Mouse (Mus musculus) thymus, postnatal 14 days (tissue): Measurements from ENCODE around the gene Lin7b.
A peak's percentile ranks its signal among the peaks of the same experiment; 100 is the strongest.
"Not testable (repeated sequence)": the region's sequence is repeated elsewhere in the genome, so short reads cannot be mapped to it uniquely, and the experiment has no call there.

Experiments
- DNase-seq: peaks from one replicate; pipeline ENCODE4 v3.0.0; 2021

The Lin7b gene

GRCm38 (mm10) chr7:45395578-45396336 is 25.4 kb upstream of the Lin7b start, which contains the start of gene Snrnp70:
Gene Snrnp70, minus strand, starts transcription at chr7:45395742.
- peak; percentile 100 for DNase-seq

- no peak for DNase-seq
Measured at GRCm38 (mm10) chr7:45395129-45395541, 24.8 kb upstream of the Lin7b start.

GRCm38 (mm10) chr7:45386077-45386476 is 15.7 kb upstream of the Lin7b start:
- DNase-seq = no peak

- no peak for DNase-seq
Measured at GRCm38 (mm10) chr7:45376057-45376456, 5.7 kb upstream of the Lin7b start.

DNA sequence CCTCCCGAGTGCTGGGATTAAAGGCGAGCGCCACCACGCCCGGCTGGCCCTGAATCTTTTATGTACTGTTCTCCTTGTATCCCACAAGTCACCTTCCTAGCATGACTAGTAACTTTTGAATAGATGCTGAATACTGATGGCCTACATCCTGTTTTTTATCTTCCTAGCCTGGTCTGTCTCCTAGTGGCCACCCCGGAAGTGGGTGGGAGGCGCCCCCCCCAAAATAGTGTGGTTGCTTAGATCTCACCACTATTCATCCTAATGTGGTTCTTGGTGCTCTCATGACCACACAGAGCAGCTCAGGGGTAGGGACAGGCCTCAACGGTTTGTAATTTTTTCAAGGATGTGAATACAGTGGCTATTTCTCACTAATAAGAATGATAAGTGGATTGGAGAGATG is 4.2 kb upstream of the Lin7b start:
- DNase-seq = no peak

DNA sequence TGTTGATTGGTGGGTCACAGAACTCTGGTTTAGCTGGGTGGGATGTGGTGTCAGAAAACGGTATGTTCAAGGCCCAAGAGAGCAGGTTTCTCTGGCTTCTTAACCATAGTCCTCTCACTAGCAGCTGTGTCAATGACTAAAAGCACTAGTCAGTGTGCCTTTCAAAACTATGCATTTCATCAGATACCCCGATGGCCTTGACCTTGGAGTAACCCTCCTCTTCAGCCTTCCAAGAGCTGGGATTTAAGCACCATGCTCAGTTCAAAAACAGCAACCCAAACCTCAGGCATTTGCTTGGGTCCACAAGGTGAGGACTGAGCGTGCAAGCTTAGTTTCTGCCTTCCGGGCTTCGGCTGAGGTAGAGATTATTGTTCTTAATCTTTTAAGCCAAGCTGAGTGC is 2.0 kb upstream of the Lin7b start:
- no peak for DNase-seq

- no peak for DNase-seq
Measured at GRCm38 (mm10) chr7:45369836-45370474, 428 bp downstream of the Lin7b start.

DNA sequence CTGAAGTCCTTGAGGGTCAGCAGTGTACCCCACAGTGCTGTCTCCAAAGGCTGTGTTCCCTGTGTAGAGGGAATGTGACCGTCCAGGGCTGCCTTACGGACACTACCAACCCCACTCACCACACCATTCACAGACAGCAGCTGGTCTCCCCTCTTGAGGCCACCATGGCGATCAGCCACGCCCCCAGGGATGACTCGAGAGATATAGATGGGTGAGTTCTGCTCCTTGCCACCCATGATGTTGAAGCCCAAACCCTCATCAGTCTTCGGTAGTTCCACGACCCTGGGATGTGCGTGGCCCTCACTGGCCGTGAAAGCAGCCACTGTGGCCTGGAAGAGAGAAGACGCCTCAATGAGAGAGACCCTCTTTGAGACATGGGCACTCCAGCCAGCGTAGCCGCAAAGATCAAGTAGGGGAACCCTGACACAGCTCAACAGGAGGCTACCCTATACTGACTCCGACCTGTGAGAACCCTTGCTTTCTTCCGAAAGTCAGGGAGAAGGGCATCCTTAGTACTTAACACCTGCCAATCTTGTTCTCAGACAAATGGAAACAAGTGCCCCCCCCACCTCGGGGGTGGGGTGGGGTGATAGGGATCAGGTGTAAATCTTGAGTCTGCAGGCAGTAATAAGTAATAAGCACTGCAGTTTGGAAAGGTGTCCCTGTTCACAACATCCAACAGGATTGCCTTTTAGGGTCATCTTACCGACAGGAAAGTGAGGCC is 1.2 kb downstream of the Lin7b start:
- no peak for DNase-seq

GRCm38 (mm10) chr7:45368178-45368577 is 2.2 kb downstream of the Lin7b start:
- DNase-seq = no peak

DNA sequence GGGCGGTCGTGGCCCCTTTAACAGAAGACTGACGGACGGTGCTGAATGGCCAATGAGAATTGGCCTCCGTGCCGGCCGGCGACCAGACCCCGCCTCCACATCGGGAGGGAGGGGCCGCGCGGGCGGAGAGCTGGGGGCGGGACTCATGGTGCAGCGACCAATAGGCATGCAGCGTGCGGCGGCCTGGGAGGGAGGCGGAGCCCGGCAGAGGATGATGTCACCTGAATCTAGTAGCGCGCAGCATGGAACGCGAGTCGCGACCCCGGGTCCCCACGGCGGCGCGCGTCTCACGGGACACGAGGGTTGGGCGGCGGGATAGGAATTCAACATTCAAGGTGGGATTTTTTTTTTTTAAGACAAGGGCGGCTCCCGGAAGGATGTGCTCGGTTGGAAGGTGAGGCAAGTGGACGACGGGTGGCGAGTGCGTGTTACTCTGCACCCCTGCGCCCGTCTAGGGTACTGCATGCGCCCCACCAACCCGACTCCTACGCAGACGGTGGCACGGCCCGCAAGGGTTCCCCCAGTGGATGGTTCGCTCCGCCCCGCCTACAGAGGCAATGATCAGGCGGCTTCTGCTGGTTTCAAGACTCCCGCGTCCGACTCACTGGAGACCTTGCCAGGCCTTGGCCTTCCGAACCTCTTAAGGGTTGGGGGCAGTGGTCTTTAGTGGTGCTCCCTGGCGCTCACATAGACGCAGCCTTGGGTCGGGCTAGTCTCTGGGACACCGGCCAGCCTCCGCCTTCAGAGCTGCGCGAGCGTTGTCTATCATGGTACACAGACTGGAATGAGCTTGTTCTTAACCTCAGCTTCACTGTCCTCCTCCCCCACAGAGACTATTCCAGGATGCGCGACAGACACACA is 3.1 kb downstream of the Lin7b start:
- DNase-seq = peak; percentile 98

DNA sequence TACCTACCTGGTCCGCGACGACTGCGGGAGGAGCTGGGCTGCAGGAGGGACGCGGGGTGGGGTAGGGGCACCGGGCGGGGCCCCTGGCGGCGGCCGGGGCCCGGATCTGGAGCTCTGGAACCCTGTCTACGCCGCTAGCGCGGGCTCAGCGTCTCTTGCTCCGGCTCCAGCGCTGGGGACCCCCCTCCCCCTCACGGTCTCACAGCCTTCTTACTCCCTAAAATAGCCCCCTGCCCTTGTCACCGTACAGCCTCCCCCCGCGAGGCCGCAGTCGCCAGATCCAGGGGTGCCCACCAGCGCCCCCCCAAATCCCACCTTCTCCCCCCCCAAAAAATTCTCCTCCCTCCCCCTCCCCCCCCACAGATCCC is 3.7 kb downstream of the Lin7b start, which contains the start of gene Ppfia3:
Gene Ppfia3 (minus strand): TSS at position 368 of the 368 bp plus-strand sequence.
- DNase-seq = no peak

DNA sequence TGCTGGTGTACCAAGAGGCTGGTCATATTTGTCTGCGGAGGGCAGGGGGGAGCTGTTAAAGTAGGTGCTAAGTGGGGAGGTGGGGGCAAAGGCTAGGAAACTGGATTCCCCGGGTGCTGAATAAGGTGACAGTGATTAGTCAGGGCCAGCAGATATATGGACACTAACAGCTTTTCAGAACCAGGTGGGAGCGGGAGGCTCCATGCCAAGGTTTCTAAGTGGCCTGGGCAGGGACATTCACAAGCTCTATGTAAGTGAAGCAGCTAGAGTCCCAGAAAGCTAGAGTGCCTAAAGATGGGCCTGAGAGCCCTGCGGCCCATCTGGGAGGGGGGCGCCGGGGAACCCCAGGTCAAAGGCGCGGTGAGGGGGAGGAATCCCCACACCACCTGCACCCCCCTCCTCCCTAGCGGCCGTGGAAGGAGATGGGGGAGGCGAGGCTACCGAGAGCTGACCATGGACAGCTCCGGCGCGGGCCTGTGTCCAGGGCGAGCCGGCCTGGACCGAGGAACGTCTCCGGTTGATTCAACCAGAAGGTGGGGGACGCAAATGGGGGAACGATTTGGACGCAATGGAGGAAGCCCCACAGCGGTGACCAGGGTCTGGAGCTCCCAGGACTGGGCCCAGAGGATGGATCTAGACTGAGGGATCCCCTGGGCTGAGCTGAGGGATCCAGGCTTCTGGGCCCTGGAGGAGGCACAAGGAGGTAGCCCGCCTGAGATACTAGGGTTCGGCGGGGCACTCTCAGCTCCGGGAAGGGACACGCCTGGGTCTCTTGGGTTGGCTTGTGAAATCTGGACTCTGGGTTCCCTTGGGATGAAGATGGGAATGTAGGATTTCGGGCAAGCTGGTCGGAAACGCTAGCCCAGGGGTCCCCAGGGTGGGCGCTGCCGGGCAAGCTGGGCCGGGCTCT is 4.4 kb downstream of the Lin7b start:
- DNase-seq = peak; percentile 31

- no peak for DNase-seq
Measured at GRCm38 (mm10) chr7:45363983-45364382, 6.4 kb downstream of the Lin7b start.

GRCm38 (mm10) chr7:45362801-45363200 is 7.6 kb downstream of the Lin7b start:
- peak; percentile 62 for DNase-seq

DNA sequence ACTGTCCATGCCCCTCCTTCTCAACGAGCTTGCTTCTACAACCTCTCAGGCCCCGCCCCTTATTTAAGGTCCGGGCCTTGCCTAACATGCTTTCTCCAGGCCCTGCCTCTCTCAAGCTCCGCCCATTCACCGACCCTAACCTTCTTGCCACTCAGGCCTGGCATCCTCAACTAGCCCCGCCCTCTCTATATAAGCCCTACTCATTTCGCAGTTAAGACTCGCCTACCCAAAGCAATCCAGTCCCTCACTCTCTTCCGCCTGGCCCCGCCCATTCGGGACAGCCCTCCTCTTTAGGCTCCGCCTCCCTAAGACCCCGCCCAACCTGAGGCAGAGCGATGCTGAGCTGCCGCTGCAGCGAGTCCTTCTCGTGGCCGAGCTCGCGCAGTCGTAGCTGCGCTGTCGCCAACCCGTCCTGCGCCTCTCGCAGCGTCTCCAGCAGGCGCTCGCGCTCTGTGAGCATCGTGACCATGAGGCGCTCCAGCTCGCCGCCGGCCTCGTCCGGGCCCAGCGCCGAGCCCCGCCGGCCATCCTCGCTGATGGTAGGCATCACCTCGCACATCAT is 9.1 kb downstream of the Lin7b start:
- peak; percentile 75 for DNase-seq

DNA sequence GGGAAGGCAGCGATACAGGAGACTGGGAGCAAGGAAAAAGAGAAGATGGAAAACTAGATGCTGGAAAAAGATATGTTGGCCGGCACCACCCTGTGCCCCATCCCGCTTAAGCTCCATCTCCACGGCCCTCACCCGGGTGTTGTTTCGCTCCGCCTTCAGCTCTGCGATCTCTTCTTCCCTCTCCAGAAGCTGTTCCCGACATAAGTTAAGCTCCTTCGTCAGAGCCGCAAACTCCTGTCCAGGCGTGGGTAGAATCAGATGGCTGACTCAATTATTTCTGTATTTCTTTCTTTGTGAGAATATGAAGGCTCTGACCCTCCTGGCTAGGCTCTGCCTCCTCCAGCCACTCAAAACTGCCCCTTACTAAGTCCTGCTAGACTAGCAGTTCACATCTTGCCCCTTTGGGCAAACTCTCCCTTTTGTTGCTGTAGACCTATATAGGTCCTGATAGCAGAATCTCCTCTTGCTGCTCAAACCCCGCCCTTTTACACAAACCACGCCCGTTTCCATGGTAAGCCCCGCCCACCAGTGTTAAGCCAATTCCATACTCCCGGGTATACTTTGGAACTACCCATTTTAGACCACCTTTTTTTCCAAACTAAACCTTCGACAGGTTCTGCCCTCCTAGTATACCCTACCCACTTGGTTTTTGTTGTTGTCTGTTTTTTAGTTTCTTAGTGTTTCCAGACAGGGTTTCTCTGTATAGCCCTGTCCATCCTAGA is 9.8 kb downstream of the Lin7b start:
- DNase-seq = no peak

GRCm38 (mm10) chr7:45359081-45359480 is 11.3 kb downstream of the Lin7b start:
- not testable (repeated sequence) for DNase-seq

GRCm38 (mm10) chr7:45356087-45356486 is 14.3 kb downstream of the Lin7b start:
- no peak for DNase-seq

DNA sequence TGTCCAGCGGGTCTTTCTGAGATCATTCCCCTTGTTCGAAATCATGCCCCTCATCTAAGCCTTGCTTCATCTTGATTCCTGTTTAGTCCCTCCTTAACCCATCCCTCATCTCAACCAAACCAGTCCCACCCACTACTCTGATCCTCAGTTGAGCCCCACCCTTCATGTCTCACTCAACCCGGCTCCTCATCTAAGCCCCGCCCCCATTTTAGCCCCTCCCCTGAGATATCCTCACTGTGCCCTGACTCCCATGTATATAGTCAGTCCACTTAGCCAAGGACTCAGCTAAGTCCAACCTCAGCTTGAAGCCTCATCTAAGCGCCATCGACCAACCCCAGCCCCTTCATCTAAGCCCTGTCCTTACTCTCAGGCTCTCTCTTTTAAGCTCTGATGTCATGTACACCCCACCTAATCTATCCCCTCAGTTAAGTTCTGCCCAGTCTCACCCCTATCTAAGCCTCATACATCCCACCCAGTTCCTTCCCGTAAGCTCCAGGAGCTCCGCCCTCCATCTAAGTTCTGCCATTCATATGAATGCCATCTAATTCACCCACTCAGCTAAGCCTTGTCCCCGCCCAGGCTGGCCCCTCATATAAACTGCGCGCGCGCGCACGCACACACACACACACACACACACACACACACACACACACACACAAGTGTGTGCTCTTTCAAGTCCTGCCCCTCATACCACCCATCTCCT is 14.9 kb downstream of the Lin7b start:
- no peak for DNase-seq

DNA sequence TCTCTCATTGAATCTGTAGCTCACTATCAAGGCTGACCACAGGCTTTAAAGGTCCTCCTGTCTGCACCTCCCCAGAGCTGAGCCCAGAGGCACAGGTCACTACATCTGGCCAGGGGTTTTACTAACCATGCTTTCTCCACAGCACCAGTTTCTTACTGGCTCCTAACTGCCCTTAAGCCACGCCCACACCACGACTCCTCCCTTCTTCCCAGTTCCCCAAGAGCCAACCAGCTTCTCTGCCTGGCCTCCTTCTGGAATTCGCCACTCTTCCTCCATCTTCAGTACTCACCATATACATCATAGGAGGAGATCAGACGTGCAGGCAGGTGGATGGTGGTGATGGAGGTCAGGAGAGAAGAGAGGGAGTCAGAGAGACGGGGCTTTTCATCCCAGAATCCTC is 17.3 kb downstream of the Lin7b start:
- DNase-seq = no peak
